Mouse (Mus musculus) kidney, postnatal 0 days (tissue): ENCODE data around the gene Pcnx2. TPM values are rescaled to one million over a fixed set of nuclear protein-coding genes. Genes with fewer than 3 reads are reported as not detected.

Source experiments
- ATAC-seq: fragments of 200-750 bp; cut with Nextera tagmentation; replicated peaks from 2 replicates; pipeline ENCODE4 v1.8.0; 2017; ENCODE audit warnings: low read depth, moderate number of reproducible peaks, moderate TSS enrichment, moderate library complexity; ENCODE audit not compliant: low FRiP score
- DNase-seq: peaks from one replicate; pipeline ENCODE4 v3.0.0-alpha.2; 2016; ENCODE audit warnings: low spot score
- H3K27ac ChIP-seq: fragments of 300-500 bp; sonication (generic); 2 replicates; pipeline ENCODE4 v1.5.1; 2014; ENCODE audit warnings: mild to moderate bottlenecking
- H3K27me3 ChIP-seq: fragments of 300-500 bp; sonication (generic); 2 replicates; pipeline ENCODE4 v1.6.1; 2014; ENCODE audit warnings: low read length, mixed read lengths; ENCODE audit not compliant: insufficient read depth
- H3K36me3 ChIP-seq: fragments of 300-500 bp; sonication (generic); 2 replicates; pipeline ENCODE4 v1.6.1; 2014; ENCODE audit warnings: low read length, mixed read lengths; ENCODE audit not compliant: insufficient read depth
- H3K4me1 ChIP-seq: fragments of 300-500 bp; sonication (generic); replicated peaks from 2 replicates; pipeline ENCODE4 v1.6.1; 2014; ENCODE audit warnings: antibody characterized with exemption, low read length, mixed read lengths; ENCODE audit not compliant: insufficient read depth
- H3K4me2 ChIP-seq: fragments of 300-500 bp; sonication (generic); 2 replicates; pipeline ENCODE4 v1.6.1; 2014; ENCODE audit warnings: mild to moderate bottlenecking, low read length, moderate library complexity, mixed read lengths
- H3K4me3 ChIP-seq: fragments of 300-500 bp; sonication (generic); replicated peaks from 2 replicates; pipeline ENCODE4 v1.5.1; 2014; ENCODE audit warnings: low read depth, low read length
- H3K9ac ChIP-seq: fragments of 300-500 bp; sonication (generic); 2 replicates; pipeline ENCODE4 v1.6.1; 2014; ENCODE audit warnings: low read depth, low read length
- H3K9me3 ChIP-seq: fragments of 300-500 bp; sonication (generic); replicated peaks from 2 replicates; pipeline ENCODE4 v1.6.1; 2016; ENCODE audit warnings: low read length, inconsistent platforms, mixed read lengths
- CTCF ChIP-seq: IDR thresholded peaks from 2 replicates; pipeline ENCODE4 v1.5.1; 2016; ENCODE audit warnings: antibody characterized with exemption, low read depth, mild to moderate bottlenecking, moderate library complexity
- WGBS: fragments of 180-500 bp; shearing (Covaris S2); extraction: QIAGEN DNeasy Blood & Tissue Kit; methylation state at CpG from one replicate; pipeline ENCODE4 v1.1.7; 2014; 5-methylcytosine and 5-hydroxymethylcytosine counted together
- polyA plus RNA-seq: library from polyadenylated mRNA; unstranded; fragments of >200 nt; fragmentation: Nextera tagmentation; extraction: Ambion mirVana; gene quantifications from 2 replicates; pipeline ENCODE4 v1.2.1, GENCODE M21; 2015

Gene Pcnx2
- polyA plus RNA-seq, 1 experiment from 2014 or later: 0.13 TPM

- no peak for ATAC-seq
- H3K27ac ChIP-seq: no peak overlapping the region
- no peaks in the 10 kb centered on the region; the same call in 1 of the 2 replicates for H3K9me3 ChIP-seq
- H3K36me3 ChIP-seq: no peaks in the 10 kb centered on the region
- H3K27me3 ChIP-seq: no peaks in the 10 kb centered on the region
- 16% methylated on average over 9 of the region's 9 CpGs for whole genome bisulfite sequencing
- DNase-seq: peak; percentile 36
- no peak overlapping the region for H3K4me2 ChIP-seq
- no peak overlapping the region for H3K4me3 ChIP-seq
- TF ChIP-seq CTCF: no peak
- no peaks in the 10 kb centered on the region for H3K4me1 ChIP-seq
- H3K9ac ChIP-seq: no peak overlapping the region
These were observed 79.3 kb downstream of the Pcnx2 start for GRCm38 (mm10) chr8:125818796-125819195.

GRCm38 (mm10) chr8:125816742-125817141 lies 81.4 kb downstream of the Pcnx2 start:
- no peak for DNase-seq
- no peak for TF ChIP-seq CTCF

GRCm38 (mm10) chr8:125808826-125809225 lies 89.3 kb downstream of the Pcnx2 start:
- no peak for TF ChIP-seq CTCF
- DNase-seq (peak; percentile 48), ATAC-seq (no peak)
- no peaks in the 10 kb centered on the region for H3K36me3 ChIP-seq
- no peak overlapping the region for H3K4me2 ChIP-seq
- no peaks in the 10 kb centered on the region for H3K27me3 ChIP-seq
- no peak overlapping the region for H3K9ac ChIP-seq
- no peaks in the 10 kb centered on the region for H3K9me3 ChIP-seq
- H3K27ac ChIP-seq: no peak overlapping the region
- 70% methylated on average over 6 of the region's 6 CpGs for WGBS
- no peak overlapping the region for H3K4me3 ChIP-seq
- no peaks in the 10 kb centered on the region for H3K4me1 ChIP-seq

More at GRCm38 (mm10) chr8:125816742-125817141, 81.4 kb downstream of the Pcnx2 start:
- Histone ChIP-seq H3K27me3 (no peaks in the 10 kb centered on the region), H3K9me3 (no peaks in the 10 kb centered on the region; the same call in 1 of the 2 replicates), H3K4me1 (no peaks in the 10 kb centered on the region), H3K36me3 (no peaks in the 10 kb centered on the region), H3K27ac (no peak overlapping the region), H3K4me3 (no peak overlapping the region), H3K4me2 (no peak overlapping the region), H3K9ac (no peak overlapping the region)
- 71% methylated on average over 5 of the region's 5 CpGs for WGBS
- ATAC-seq: no peak

- Histone ChIP-seq H3K36me3 (no peaks in the 10 kb centered on the region), H3K4me2 (no peak overlapping the region), H3K9me3 (no peaks in the 10 kb centered on the region), H3K4me3 (no peak overlapping the region), H3K27me3 (no peaks in the 10 kb centered on the region), H3K4me1 (no peaks in the 10 kb centered on the region), H3K9ac (no peak overlapping the region), H3K27ac (no peak overlapping the region)
- 76% methylated on average over 12 of the region's 12 CpGs for WGBS
- ATAC-seq: no peak
- no peak for DNase-seq
- TF ChIP-seq CTCF: no peak
These were observed 90.2 kb downstream of the Pcnx2 start for GRCm38 (mm10) chr8:125807905-125808310.

- H3K27ac ChIP-seq: no peak overlapping the region
- DNase-seq (peak; percentile 34), ATAC-seq (no peak)
- H3K4me1 ChIP-seq: no peaks in the 10 kb centered on the region
- no peak overlapping the region for H3K4me3 ChIP-seq
- no peak overlapping the region for H3K4me2 ChIP-seq
- no peaks in the 10 kb centered on the region for H3K9me3 ChIP-seq
- no peaks in the 10 kb centered on the region for H3K36me3 ChIP-seq
- no peaks in the 10 kb centered on the region for H3K27me3 ChIP-seq
- no peak overlapping the region for H3K9ac ChIP-seq
- TF ChIP-seq CTCF: no peak
- 52% methylated on average over 12 of the region's 12 CpGs for WGBS
These were observed 91.7 kb downstream of the Pcnx2 start for GRCm38 (mm10) chr8:125806459-125806858.

GRCm38 (mm10) chr8:125796970-125797369 lies 101.1 kb downstream of the Pcnx2 start:
- Histone ChIP-seq H3K27me3 (no peaks in the 10 kb centered on the region), H3K4me2 (no peak overlapping the region), H3K9me3 (no peaks in the 10 kb centered on the region), H3K27ac (no peak overlapping the region), H3K36me3 (no peaks in the 10 kb centered on the region), H3K9ac (no peak overlapping the region), H3K4me1 (no peaks in the 10 kb centered on the region), H3K4me3 (no peak overlapping the region)
- no peak for DNase-seq
- no peak for TF ChIP-seq CTCF
- no peak for ATAC-seq
- 96% methylated on average over 2 of the region's 2 CpGs for WGBS

GRCm38 (mm10) chr8:125795341-125795740 lies 102.8 kb downstream of the Pcnx2 start:
- Histone ChIP-seq H3K4me3 (no peak overlapping the region), H3K36me3 (no peaks in the 10 kb centered on the region), H3K9ac (no peak overlapping the region), H3K4me1 (no peaks in the 10 kb centered on the region), H3K9me3 (no peaks in the 10 kb centered on the region), H3K27me3 (no peaks in the 10 kb centered on the region), H3K4me2 (no peak overlapping the region), H3K27ac (no peak overlapping the region)
- WGBS: 35% methylated on average over 2 of the region's 2 CpGs
- ATAC-seq (no peak), DNase-seq (peak; percentile 68)
- TF ChIP-seq CTCF: no peak
